Mouse (Mus musculus) heart, embryonic 11.5 days (tissue): ENCODE results near the gene Itga2. TPM values are rescaled to one million over a fixed set of nuclear protein-coding genes. Genes with fewer than 3 reads are reported as not detected.

Source experiments
- ATAC-seq: fragments of 200-750 bp; cut with Nextera tagmentation; replicated peaks from 2 replicates; pipeline ENCODE4 v1.8.0; 2017; ENCODE audit warnings: moderate library complexity; ENCODE audit not compliant: insufficient number of reproducible peaks, low FRiP score, low TSS enrichment
- H3K27ac ChIP-seq: fragments of 300-500 bp; sonication (generic); 2 replicates; pipeline ENCODE4 v1.5.1; 2014; ENCODE audit warnings: mild to moderate bottlenecking, low read depth, low read length
- H3K27me3 ChIP-seq: fragments of 300-500 bp; sonication (generic); 2 replicates; pipeline ENCODE4 v1.6.1; 2014; ENCODE audit warnings: mild to moderate bottlenecking, low read length, mixed read lengths; ENCODE audit not compliant: control insufficient read depth, insufficient read depth
- H3K36me3 ChIP-seq: fragments of 300-500 bp; sonication (generic); 2 replicates; pipeline ENCODE4 v1.6.1; 2014; ENCODE audit warnings: mild to moderate bottlenecking, low read length, moderate library complexity, mixed read lengths; ENCODE audit not compliant: control insufficient read depth, insufficient read depth
- H3K4me1 ChIP-seq: fragments of 300-500 bp; sonication (generic); 2 replicates; pipeline ENCODE4 v1.6.1; 2014; ENCODE audit warnings: low read length; ENCODE audit not compliant: control insufficient read depth, insufficient read depth
- H3K4me2 ChIP-seq: fragments of 300-500 bp; sonication (generic); 2 replicates; pipeline ENCODE4 v1.6.1; 2014; ENCODE audit warnings: mild to moderate bottlenecking, moderate library complexity
- H3K4me3 ChIP-seq: fragments of 300-500 bp; sonication (generic); 2 replicates; pipeline ENCODE4 v1.5.1; 2014; ENCODE audit warnings: low read depth, low read length
- H3K9ac ChIP-seq: fragments of 300-500 bp; sonication (generic); 2 replicates; pipeline ENCODE4 v1.6.1; 2014; ENCODE audit warnings: mild to moderate bottlenecking, low read depth, low read length, moderate library complexity
- H3K9me3 ChIP-seq: fragments of 300-500 bp; sonication (generic); replicated peaks from 2 replicates; pipeline ENCODE4 v1.6.1; 2016; ENCODE audit warnings: low read length; ENCODE audit not compliant: control insufficient read depth
- WGBS: fragments of 180-500 bp; shearing (Covaris S2); extraction: QIAGEN DNeasy Blood & Tissue Kit; methylation state at CpG from one replicate; pipeline ENCODE4 v1.1.7; 2014; ENCODE audit not compliant: insufficient replicate concordance; 5-methylcytosine and 5-hydroxymethylcytosine counted together
- polyA plus RNA-seq: library from polyadenylated mRNA; unstranded; fragments of >200 nt; fragmentation: Nextera tagmentation; extraction: Ambion mirVana; gene quantifications from 2 replicates; pipeline ENCODE4 v1.2.1, GENCODE M21; 2014

Gene Itga2
- polyA plus RNA-seq, 1 experiment from 2014 or later: 2.9 TPM

DNA sequence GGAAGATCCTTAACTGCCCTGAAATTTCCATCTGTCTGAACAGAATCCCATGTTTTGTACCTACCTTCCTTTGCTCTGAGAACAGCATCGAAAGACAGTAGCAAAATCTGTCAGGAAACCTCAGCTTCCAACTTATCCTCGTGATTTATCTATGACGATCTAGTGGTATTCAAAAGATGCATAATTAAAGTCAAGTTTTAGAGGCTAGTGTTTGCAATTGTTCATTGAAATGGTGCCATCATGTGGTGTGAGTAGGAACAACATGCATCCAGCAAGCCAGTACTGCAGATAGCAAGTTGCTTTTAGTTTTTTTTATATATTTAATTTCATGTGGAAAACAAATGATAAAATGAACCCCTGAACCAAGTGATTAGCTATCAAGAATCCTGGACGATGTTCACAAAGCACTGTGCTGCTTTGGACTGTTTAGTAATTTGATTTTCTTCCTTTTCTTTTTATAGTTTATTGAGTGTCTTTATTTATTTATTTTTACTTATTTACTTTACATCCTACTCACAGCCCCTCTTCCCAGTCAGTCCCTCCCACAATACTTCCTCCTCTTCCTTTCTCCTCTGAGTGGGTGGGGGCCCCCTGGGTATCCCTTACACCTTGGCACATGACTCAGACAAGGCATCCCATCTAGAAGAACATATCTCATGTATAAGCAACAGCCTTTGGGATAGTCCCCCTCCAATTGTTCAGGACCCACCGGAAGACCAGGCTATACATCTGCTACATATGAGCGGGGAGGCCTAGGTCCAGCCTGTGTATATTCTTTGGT lies 138.5 kb downstream of the Itga2 start:
- H3K27ac ChIP-seq: no peak overlapping the region
- no peak overlapping the region for H3K4me2 ChIP-seq
- ATAC-seq: no peak
- no peaks in the 10 kb centered on the region for H3K9me3 ChIP-seq
- H3K27me3 ChIP-seq: no peaks in the 10 kb centered on the region
- 39% methylated on average over 6 of the region's 6 CpGs for WGBS
- no peaks in the 10 kb centered on the region for H3K4me1 ChIP-seq
- H3K36me3 ChIP-seq: no peaks in the 10 kb centered on the region
- no peak overlapping the region for H3K9ac ChIP-seq
- no peak overlapping the region for H3K4me3 ChIP-seq

DNA sequence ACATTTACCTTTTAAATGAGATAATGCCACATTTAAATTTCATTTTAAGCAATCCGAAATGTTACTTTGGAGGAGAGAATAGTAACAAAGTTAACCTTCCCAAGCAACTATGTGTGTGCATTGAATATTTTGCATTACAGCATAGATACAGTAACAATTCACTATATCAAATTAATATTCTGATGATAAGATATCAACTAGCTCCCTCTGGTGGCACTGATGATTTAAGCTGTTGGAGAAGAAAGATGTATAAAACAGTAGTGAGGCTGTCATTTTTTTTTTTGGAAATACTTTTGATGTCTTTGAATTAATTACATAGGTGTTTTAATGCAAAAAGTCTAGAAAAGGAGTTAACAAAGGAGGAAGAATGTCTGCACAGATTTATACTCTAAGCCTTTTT lies 140.4 kb downstream of the Itga2 start:
- no peak for ATAC-seq
- no peak overlapping the region for H3K4me3 ChIP-seq
- 84% methylated on average over 1 of the region's 1 CpGs for WGBS
- H3K4me2 ChIP-seq: no peak overlapping the region
- no peaks in the 10 kb centered on the region for H3K9me3 ChIP-seq
- H3K9ac ChIP-seq: no peak overlapping the region
- H3K27me3 ChIP-seq: no peaks in the 10 kb centered on the region
- H3K27ac ChIP-seq: no peak overlapping the region
- no peaks in the 10 kb centered on the region for H3K36me3 ChIP-seq
- no peaks in the 10 kb centered on the region for H3K4me1 ChIP-seq

Other genes starting within 250 kb of the Itga2 start
- gene Mocs2, start 113.9 kb downstream of the Itga2 start, polyA plus RNA-seq: 56.6 and 57.7 TPM in 2 replicates
- gene Pelo, start 158.1 kb upstream of the Itga2 start, polyA plus RNA-seq: 12.7 and 12.9 TPM in 2 replicates
- gene Gm49395, start 169.8 kb upstream of the Itga2 start, polyA plus RNA-seq: 8.3 and 11.1 TPM in 2 replicates
- gene Itga1, start 169.9 kb upstream of the Itga2 start, polyA plus RNA-seq: 31.0 and 31.4 TPM in 2 replicates